Mouse (Mus musculus) ES-E14 (cell line): ENCODE measurements around the gene Sp110.
"Not testable (repeated sequence)": the region's sequence is repeated elsewhere in the genome, so short reads cannot be mapped to it uniquely, and the experiment has no call there.

Source experiments
- CHD2 ChIP-seq: IDR thresholded peaks from 2 replicates; pipeline ENCODE4 v1.6.1; 2014; ENCODE audit warnings: mild to moderate bottlenecking, low read depth, low read length, inconsistent platforms
- HCFC1 ChIP-seq: IDR thresholded peaks from 2 replicates; pipeline ENCODE4 v1.6.1; 2012; ENCODE audit warnings: low read length, inconsistent platforms, borderline replicate concordance; ENCODE audit not compliant: insufficient read depth
- MAFK ChIP-seq: IDR thresholded peaks from 2 replicates; pipeline ENCODE4 v1.6.1; 2014; ENCODE audit warnings: mild to moderate bottlenecking, low read depth, low read length, inconsistent platforms; ENCODE audit not compliant: insufficient read depth
- ZC3H11A ChIP-seq: IDR thresholded peaks from 2 replicates; pipeline ENCODE4 v1.6.1; 2012; ENCODE audit warnings: low read depth, mild to moderate bottlenecking, inconsistent platforms, low read length, borderline replicate concordance
- ZNF384 ChIP-seq: IDR thresholded peaks from 2 replicates; pipeline ENCODE4 v1.6.1; 2012; ENCODE audit warnings: low read depth, low read length, inconsistent platforms

DNA sequence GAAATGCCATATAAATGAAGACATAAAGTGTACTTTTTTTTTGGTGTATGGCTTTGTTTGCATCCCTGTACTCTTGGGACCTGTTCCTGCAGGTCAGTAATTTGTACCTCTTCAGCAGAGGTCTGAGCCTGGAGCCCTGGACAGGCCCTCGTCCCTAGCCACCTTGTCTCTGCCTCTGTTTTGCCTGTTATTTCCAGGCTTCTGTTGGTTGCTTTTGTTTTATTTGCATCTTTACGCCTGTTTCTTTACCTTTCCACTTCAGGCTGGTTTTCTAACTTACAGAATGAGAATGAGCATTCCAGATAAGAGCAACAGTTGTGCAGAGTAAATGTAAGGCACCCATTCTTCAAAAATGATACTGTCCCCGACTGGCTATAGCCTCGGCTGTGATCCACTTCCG is 1.5 kb upstream of the Sp110 start, which contains the start of gene Sp140:
- not testable (repeated sequence) for TF ChIP-seq ZC3H11A, CHD2, HCFC1, ZNF384, MAFK
